Mouse (Mus musculus): ENCODE measurements around the gene Cxcr5.
A peak's percentile ranks its signal among the peaks of the same experiment; 100 is the strongest.
"Not testable (repeated sequence)": the region's sequence is repeated elsewhere in the genome, so short reads cannot be mapped to it uniquely, and the experiment has no call there.

Gene Cxcr5

DNA sequence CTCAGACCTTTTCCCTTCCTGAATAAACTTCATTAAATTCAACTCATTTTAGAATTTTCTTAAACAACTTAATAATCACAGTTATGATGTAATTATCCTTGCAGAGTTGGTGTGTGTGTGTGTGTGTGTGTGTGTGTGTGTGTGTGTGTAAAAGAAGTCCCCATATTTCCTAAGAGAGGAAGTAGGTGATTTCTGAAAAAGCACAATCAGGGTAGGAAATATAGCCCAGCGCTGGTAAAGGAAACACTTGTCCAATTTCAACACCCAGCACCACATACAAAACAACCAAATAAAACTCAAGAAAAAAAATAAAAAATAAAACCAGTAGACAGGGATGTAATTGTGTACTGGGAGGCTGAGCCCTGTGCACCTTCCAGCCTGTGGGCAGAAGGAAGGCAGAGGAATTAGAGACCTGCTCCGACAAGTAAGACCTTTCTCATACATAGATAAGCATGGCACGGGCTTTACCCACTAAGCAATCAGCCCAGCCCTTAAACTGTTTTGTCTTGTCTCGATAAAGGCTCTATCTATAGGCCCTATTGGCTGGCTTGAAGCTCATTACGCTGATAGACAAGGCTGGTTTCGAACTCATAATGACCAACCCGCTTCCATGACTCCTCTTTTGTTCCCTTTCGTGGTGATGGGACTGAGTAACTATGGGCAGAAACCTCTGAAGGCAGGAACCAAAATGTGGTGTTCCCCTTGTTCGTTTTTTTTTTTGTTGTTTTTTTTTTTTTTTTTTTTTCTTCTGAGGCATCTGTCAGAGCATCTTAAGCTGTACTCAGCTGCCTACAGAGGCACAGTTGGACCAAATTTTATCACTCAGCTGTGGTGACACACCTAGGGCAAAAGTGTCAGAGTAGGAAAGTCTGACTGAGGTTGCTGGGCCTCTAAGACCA lies 25.8 kb upstream of the Cxcr5 start:
- no peak for DNase-seq

DNA sequence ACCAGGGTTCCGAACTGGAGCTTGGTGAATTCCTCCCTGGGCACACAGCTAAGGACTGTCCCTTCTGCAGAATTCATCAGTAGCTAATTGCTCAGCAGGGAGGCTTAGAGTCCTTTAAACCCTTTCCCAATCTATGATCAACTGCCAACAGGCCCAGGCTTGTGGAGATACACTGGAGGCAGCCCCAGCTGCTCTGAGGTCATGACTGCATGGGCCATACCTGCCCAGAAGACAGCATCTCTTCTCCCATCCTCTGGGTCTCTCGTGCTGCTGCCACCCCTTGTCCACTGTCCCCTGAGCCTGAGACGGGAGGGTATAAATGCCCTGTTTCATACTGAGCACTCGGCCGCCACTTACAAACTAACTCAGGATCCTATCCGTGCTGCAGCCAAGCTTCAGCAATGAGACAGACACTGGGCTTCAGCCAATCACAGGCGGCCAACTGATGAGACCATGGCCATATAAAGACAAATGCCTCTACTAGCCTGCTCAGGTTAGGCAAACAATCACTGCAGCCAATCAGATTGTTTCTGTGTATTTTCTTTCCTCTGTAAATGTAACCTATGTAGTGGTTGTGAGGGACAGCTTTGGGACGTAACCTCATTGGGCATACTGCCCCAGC lies 25.1 kb upstream of the Cxcr5 start:
- DNase-seq = no peak

DNA sequence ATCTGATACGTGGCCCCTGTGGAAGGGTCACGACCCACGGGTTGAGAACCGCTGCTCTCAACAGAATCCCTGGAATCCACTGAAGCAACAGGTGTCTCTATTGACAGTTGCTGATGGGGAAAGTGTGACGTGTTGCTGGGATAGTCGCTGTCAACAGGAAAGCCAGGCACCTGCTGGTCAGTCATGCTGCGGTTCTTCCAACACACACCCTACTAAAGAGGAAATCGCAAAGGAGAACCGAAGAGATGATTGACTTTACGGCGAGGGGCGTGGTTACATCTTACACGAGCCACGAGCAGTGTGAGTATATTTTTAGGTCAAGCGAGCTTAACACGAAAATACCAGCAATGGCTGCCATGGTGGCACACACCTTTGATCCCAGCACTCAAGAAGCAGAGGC lies 20.7 kb upstream of the Cxcr5 start:
- DNase-seq = peak; percentile 25

DNA sequence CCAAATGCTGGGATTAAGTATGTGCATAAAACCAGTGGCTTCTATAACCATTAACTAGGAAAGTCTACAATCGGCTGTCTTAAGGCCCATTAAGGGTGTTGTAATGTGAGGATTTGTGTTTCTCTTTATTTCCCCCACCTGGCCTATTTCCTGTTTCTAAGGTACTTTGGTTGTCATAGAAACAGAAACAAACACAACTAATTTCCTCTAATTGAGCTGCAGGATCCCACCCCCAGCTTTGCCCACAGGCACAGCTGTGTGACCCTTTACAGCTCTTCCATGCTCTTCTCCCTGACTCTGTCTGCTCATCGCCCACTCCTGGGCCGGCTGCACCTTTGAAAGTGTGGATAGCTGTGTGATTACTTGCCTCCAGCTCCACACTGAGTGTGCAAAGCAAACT lies 19.7 kb upstream of the Cxcr5 start:
- peak; percentile 37 for DNase-seq

DNA sequence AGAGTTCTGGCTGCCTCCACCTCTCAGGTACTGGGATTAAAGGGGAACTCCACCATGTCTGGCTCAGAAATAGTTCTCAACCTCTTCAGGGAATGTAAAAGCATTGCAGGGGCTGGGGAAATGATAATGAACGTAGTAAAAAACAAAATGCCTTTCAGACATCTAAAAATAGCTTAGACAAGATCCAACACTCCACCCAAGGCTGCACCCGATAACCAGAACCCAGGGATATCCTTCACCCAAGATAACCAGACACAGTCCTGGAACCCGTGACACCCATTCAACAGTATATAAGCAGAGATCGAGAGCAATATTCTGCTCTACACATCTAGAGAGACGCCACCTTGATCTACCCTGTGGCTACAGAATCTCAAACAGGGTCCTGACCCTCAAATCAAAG lies 18.4 kb upstream of the Cxcr5 start:
- no peak for DNase-seq

DNA sequence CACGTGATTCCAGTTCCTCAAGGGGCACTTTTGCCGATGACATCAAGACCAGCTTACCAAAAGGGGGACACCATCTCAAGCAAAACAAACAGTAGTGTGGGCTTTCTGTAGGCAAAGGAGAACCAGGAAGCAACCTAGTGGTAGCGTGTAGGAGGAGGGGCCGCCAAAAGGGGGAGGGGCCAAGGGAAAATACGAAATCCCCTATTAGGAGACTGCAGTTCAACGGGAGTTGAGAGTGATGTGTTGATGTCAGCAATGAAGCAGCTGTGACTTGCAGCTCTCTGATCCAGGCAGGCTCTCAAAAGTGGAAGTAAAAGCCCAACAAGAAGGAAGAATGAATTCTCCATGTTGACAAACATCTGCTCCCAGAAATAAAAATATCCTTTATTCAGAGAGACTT lies 17.7 kb upstream of the Cxcr5 start:
- peak; percentile 68 for DNase-seq

DNA sequence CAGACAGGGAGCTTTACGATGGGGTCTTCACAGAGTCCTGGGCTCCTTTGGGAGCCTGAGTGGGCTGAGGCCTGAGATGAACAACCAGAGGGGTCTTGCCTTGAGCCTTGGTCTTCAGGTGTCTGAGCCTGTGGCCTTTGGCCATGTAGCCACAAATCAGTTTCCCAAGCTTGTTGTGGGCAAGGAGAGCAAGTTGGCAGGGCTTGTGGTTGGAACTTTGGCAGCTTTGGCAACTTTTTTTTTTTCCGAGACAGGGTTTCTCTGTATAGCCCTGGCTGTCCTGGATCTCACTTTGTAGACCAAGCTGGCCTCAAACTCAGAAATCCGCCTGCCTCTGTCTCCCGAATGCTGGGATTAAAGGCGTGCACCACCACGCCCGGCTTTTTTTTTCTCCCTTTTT lies 14.4 kb upstream of the Cxcr5 start:
- not testable (repeated sequence) for DNase-seq

DNA sequence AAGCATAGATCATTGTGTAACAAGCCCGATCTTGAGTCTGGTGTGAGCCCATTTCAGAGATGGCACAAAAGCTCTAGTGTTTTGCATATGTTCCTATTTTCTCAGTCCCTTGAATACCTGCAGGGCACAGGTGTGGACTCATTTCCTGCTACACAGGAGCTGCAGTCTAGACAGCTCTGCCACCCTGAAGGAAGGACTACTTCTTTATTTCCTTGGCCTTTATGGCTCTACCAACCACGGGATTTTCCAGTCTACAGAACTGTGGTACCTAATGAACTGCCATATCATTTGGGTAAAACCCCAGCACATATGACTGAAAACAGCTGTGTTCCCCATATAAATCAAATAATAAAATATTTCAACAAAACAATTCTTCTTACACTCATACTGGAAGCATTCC lies 13.4 kb upstream of the Cxcr5 start:
- DNase-seq = no peak

DNA sequence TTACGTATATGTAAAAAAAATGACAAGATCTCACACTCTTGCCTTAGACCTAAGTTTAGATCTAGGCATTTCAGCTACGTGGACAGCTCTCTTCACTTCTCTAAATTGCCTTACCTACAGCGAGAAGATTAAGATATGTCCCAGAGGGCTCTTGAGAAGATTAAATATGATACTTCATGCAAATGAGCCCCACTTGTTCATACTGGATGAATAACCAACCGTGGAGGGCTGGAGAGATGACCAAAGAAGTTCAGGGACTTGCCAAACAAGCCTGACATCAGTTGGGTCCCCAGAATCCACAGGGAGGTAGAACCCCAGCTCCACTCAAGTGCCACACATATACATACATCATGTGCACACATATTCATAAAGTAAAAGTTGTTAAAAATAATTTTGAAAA lies 11.6 kb upstream of the Cxcr5 start:
- DNase-seq = no peak

DNA sequence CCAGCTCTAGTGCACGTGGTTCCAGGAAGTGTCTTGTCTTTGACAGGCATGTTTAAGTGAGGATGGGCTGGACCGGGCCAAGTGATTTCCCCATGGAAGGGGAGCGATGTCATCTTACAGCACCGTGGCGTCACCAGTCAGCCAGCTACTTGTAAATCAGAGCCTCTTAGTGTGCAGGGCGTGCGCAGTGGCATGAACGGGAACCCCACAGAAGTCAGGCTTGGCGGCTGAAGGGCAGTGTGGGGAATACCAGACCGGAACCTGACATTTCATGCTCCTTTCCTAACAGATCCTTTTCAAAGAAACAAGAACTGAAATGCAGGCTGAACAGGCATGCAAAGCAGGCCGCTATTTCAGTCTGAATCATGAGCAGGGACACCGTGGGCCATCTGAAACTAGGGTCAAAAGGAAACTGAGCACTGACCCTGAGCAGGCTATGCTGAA lies 9.3 kb upstream of the Cxcr5 start:
- no peak for DNase-seq

DNA sequence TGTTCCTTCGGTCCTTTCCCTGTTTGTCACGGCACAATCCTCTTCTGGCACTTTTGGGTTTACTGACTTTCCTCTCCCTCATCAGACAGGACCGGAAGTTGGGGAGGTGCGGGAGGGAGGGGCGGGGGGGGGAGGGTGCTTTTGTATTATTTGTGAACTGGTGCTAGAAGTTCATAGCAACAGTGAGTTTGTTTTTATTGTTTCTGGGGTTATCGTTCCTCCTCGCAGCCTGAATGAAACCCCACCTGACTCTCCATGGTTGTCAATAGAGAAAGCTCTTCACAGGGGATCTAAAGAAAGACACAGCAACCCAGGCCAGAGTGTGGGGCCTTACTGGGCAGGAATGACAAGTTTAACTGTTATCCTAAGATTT lies 6.4 kb upstream of the Cxcr5 start:
- DNase-seq = peak; percentile 22

DNA sequence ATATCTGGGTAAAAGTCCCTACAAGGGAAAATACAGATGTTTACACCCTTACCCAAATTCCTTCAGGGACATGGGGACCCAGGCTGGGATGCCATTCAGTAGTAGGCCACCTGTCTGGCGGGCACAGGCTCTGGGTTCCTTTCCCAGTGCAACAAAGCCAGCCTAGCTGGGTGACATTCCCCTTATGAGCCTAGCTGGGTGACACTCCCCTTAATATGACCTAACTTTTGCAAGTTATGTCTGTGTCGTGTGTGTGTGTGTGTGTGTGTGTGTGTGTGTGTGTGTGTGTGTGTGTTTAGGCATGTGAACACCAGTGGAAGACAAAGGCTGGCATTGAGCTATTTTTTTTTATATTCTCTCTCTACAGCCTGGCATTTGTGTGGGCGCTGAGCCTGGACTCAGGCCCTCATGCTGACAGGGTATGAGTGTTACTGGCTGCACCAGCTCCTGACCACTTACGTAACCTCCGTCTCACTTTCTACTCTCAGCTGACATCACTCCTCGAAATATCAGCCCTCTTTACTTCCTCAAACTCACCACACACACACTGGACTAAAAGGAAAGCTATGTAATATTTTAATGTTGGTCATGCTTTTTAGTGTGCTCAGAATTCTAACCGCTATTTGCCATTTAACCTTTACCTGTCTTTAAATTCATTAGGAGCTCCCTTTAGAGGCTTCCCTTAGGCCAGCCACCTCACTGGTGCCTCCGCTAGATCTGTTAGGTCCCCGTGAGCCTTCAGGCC lies 5.8 kb upstream of the Cxcr5 start:
- no peak for DNase-seq

DNA sequence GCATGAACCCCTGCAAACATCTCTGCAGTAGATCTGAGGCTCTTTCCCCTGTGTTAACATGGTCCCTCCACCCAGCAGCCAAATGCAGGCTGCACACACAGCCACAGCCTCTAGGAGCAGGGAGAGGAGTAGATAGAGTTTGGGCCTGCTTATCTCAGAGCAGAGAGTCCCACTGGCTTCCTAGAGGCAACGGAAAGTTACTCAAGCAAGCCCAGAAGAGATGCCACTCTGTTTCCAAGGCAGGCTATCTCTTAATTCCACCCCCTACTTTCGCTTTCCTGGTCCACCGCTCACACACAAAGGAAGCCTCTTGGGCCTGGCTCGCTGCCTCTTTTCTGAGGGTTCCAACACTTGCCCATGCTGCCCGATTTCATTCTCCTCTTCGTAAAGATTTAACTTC lies 3.7 kb upstream of the Cxcr5 start:
- no peak for DNase-seq

DNA sequence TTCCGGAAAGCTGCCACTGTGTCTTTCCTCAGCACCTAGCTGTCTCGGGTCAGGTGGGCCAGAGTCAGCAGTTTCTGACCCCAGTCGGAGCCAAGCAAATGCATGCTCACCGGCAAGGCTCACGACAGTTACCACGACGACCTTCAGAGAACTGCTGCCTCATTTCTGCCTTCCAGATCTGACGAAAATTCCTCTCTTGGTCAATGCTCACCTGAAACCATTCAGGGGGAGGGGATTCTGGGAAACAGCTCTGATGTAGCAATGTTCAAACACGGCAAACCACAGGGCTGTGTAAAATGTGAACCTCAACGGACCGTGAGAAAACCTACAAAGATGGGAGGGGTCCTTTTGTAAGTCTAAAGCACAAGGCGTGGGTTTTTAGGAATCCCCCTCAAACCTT lies 1.3 kb upstream of the Cxcr5 start:
- DNase-seq = peak; percentile 16

DNA sequence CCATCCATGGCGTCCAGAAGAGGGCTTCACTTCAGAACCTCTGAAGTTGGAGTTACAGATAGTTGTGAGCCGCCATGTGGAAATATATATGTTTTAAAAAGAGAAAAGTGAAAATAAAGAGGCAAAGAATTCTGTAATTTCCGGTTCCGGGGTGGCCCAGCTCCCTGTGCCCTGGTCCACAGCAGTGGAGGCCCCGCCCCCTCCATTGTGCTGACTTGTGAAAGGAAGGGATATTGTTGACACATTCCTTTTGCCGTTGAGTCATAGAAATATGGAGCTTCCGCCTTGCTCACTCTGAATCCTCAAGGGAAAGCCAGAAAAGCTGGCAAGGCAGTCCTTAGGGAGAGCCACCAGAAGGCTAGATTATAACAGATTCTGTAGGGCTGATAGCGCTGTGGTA lies 9.5 kb downstream of the Cxcr5 start:
- DNase-seq = no peak

DNA sequence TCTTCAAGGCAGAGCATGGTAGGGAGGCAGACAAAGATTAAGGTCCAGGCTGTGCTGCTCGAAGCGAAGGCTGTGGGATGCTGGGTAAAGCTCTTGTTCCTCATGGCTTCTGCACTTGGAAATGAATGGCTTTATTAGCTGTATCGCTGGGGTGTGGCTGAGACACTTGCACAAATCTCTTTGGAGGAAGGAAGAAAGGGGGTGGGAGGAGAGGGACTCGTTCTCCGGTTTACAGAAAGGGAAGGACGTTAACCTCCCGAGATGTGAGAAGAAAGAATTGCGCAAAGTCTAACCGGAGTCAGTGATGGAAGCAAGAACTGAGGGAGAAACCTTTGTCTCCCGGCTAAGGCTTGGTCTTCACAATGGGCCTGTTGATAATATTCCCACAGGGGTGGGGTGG lies 10.5 kb downstream of the Cxcr5 start:
- no peak for DNase-seq

DNA sequence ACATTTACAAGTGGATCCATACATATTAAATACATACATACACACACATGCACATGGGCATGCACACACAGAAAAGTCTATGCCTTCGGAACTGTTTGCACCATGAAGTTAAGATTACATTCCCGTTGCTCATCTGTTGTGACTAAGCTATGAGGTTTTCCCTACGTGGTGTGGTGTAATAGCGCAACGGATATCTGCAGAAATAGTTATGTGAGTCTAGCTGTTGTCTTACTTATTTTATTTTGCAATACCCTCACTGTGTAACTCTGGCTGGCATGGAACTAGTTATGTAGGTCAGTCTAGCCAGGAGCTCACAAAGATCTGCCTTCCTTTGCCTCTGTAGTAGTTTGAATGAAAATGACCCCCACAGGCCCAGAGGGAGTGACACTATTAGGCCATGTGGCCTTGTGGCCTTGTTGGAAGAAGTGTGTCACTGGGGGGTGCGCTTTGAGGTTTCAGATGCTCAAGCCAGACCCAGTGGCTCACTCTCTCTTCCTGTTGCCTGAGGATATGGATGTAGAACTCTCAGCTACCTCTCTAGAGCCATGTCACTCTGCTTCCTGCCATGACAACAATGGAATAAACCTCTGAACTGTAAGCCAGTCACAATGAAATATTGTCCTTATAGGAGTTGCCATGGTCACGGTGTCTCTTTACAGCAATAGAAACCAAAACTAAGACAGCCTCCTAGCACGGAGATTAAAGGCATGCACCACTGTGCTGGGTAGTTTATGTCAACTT lies 13.1 kb downstream of the Cxcr5 start:
- no peak for DNase-seq

DNA sequence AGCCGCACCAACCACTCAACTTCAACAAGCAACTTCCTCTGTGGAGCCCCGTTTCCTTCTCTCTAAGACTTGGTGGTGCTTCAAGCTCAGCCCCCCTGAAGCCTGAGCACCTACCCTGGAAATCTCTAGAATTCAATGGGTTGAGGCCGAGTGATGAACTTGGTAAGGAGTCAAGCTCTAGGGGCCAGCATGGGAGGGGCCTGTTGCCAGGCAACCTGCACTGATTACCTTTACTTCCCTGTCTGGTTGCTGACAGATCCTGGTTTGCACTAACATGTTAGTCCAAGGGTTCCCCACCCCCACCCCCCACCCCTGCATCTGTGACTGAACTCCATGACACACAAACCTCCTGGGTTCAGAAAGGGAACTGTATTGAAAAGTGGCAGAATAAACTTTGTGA lies 16.7 kb downstream of the Cxcr5 start:
- no peak for DNase-seq

DNA sequence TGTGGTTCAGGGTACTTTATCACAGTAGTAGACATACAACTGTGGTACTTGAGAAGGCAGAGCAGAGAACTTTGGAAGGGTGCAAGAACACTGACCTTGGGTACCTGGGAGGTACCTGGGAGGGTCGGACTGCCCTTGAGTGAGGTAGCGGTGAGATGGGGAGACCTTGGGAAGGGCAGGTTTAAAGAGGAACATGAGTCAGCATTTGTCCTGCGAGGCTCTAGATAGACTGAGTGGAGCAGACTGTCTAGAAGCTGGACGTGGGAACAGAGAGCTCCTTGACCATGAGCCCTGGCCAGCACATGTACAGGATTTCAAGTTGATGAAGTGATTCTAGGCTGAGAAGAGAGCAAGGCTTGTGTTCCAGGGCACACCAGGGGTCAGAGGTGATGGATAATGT lies 19.3 kb downstream of the Cxcr5 start:
- DNase-seq = no peak

DNA sequence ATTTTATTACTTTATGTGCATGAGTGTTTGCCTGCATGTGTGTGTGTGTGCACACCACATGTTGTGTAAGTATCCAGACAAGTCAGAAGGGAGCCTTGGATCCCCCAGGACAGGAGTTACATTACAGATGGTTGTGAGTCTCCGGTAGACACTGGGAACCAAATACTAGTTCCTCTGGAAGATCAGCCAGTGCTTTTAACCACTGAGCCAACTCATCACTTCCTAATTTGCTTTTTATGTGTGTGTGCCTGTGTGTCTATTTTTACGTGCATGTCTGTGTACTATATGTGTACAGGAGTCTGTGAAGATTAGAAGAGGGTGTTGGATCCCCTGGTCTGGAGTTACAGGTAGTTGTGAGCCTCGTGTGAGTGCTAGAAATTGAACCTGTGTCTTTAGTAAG lies 21.0 kb downstream of the Cxcr5 start:
- DNase-seq = no peak

DNA sequence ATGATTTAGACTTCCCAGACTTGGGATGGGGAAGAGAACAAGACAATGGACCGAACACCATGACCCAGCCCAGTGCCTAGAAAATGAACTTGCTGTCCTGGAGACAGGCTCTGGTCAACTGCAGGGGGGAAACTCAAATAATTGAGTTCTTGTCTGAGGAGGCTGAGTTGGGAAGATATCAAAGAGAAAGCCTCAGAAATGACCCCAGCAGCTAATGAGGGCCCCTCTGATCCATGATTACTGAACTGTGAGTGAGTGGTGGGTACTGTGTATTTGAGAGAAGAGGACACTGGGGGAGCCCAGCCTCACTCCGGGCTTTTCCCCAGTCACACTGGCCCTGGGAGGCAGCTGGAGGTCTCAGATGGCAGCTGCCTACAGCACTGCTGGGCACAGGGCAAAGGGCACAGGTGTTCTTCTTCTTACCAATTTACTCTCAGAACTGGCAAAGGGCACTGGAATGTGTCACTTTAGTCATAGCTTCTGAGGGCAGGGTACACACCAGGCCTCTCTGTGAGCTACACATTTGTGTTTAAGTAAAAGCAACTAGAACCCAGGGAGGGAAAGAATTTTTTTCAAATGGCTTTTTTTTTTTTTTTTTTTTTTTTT lies 21.8 kb downstream of the Cxcr5 start:
- peak; percentile 58 for DNase-seq

DNA sequence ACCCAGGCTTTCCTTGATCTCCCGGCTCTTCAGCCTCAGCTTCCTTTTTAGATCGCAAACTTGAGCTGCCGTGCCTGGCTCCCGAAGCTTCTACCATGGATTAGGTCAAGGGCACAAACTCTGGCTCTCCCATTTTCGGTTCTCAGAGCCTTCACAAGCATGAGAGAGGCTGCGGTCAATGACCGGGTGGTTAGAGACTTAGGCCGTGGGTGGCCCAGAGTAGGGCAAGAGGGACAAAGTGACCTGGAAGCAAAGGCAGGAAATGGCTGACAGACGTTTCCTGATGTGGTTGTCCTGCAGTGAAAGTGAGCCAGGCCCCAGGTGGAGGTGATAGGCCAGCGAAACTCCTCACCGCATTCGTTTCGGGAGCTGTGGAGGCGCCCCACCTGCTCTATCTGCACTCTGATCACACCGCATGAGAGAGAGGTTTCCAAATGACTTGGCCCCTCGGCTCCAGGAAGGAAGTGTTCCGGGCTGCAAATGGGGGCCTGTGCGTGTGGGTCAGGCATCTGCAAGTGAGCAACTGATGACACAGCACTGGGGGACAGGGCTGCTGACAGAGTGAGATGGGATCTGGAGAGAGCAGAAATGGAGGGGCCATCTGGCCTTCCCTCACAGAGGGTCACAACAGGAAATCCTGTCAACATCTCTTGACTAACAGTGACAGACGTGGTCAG lies 23.9 kb downstream of the Cxcr5 start:
- DNase-seq = peak; percentile 69
